Mouse (Mus musculus) intestine, embryonic 14.5 days (tissue): Measurements from ENCODE around the gene Dok4. TPM values are rescaled to one million over a fixed set of nuclear protein-coding genes. Genes with fewer than 3 reads are reported as not detected.

Source experiments
- ATAC-seq: fragments of 200-750 bp; cut with Nextera tagmentation; replicated peaks from 2 replicates; pipeline ENCODE4 v1.8.0; 2017; ENCODE audit warnings: low read depth, moderate number of reproducible peaks, moderate TSS enrichment, moderate library complexity; ENCODE audit not compliant: low FRiP score, low TSS enrichment
- DNase-seq: peaks from one replicate; pipeline ENCODE4 v3.0.0-alpha.2; 2018; ENCODE audit warnings: low spot score
- H3K27ac ChIP-seq: fragments of 300-500 bp; sonication (generic); 2 replicates; pipeline ENCODE4 v1.5.1; 2014; ENCODE audit warnings: low read depth, mild to moderate bottlenecking, control low read depth
- H3K27me3 ChIP-seq: fragments of 300-500 bp; sonication (generic); replicated peaks from 2 replicates; pipeline ENCODE4 v1.6.1; 2014; ENCODE audit warnings: low read length, control low read depth; ENCODE audit not compliant: control insufficient read depth, insufficient read depth
- H3K36me3 ChIP-seq: fragments of 300-500 bp; sonication (generic); 2 replicates; pipeline ENCODE4 v1.6.1; 2014; ENCODE audit warnings: low read length, control low read depth; ENCODE audit not compliant: control insufficient read depth, insufficient read depth
- H3K4me1 ChIP-seq: fragments of 300-500 bp; sonication (generic); replicated peaks from 2 replicates; pipeline ENCODE4 v1.6.1; 2014; ENCODE audit warnings: low read length, control low read depth, mixed read lengths; ENCODE audit not compliant: control insufficient read depth, insufficient read depth
- H3K4me2 ChIP-seq: fragments of 300-500 bp; sonication (generic); 2 replicates; pipeline ENCODE4 v1.6.1; 2014; ENCODE audit warnings: low read length
- H3K4me3 ChIP-seq: fragments of 300-500 bp; sonication (generic); 2 replicates; pipeline ENCODE4 v1.5.1; 2014; ENCODE audit warnings: low read depth, low read length, control low read depth, mixed read lengths
- H3K9ac ChIP-seq: fragments of 300-500 bp; sonication (generic); 2 replicates; pipeline ENCODE4 v1.6.1; 2014; ENCODE audit warnings: mild to moderate bottlenecking, low read length
- H3K9me3 ChIP-seq: fragments of 300-500 bp; sonication (generic); 2 replicates; pipeline ENCODE4 v1.6.1; 2016; ENCODE audit warnings: low read length, control low read depth; ENCODE audit not compliant: control insufficient read depth
- WGBS: fragments of 180-500 bp; shearing (Covaris S2); extraction: QIAGEN DNeasy Blood & Tissue Kit; methylation state at CpG from one replicate; pipeline ENCODE4 v1.1.7; 2014; 5-methylcytosine and 5-hydroxymethylcytosine counted together
- polyA plus RNA-seq: library from polyadenylated mRNA; unstranded; fragments of >200 nt; fragmentation: Nextera tagmentation; extraction: Ambion mirVana; gene quantifications from 2 replicates; pipeline ENCODE4 v1.2.1, GENCODE M21; 2014

The Dok4 gene
- polyA plus RNA-seq, 1 experiment from 2014 or later, result 27.7 TPM

DNA sequence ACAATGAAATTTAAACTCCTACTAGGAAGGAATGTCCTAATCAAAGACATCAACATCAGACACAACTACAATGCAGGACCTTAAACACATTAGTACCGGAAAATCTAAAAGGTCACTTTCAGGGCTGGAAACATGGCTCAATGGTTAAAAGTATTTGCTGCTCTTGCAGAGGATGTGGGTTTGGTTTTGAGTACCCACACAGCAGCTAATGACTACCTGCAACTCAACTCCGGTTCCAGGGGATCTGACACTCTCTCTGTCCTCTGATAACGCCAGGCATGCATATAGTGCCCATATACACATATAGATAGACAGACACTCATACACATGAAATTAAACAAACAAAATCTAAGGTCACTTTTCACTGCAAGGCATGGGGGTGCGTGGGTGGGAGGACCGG, 49.9 kb downstream of the Dok4 start:
- no peak overlapping the region for H3K4me2 ChIP-seq
- H3K27me3 ChIP-seq, result no peaks in the 10 kb centered on the region
- DNase-seq (no peak), ATAC-seq (no peak)
- H3K27ac ChIP-seq, result no peak overlapping the region
- 94% methylated on average over 5 of the region's 5 CpGs for WGBS
- H3K4me3 ChIP-seq, result no peak overlapping the region
- H3K36me3 ChIP-seq, result peaks cover 77% of the 10 kb centered on the region
- H3K9me3 ChIP-seq, result no peaks in the 10 kb centered on the region
- H3K4me1 ChIP-seq, result no peaks in the 10 kb centered on the region
- H3K9ac ChIP-seq, result no peak overlapping the region

DNA sequence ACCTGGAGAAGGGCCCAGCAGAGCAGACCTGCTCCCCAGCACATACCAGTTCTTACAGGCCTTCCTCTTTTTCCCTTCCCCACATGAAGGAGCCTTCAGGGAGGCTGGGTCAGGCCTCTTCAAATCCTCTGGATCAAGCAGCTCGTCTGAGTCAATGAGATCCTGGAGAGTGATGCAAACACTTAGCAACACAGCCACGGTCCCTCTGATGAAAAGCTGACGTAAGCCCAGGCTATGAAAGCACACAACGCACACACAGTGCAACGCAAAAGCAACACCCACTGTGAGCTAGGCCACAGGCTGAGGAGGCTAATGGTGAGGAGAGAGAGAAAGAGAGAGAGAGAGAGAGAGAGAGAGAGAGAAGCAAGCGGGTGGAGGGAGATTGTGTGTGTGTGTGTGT, 51.0 kb downstream of the Dok4 start:
- Histone ChIP-seq H3K27me3 (no peaks in the 10 kb centered on the region), H3K9ac (no peak overlapping the region), H3K4me3 (no peak overlapping the region), H3K27ac (no peak overlapping the region), H3K36me3 (peaks cover 77% of the 10 kb centered on the region), H3K4me2 (no peak overlapping the region), H3K9me3 (no peaks in the 10 kb centered on the region), H3K4me1 (no peaks in the 10 kb centered on the region)
- ATAC-seq (no peak), DNase-seq (no peak)
- 88% methylated on average over 6 of the region's 6 CpGs for whole genome bisulfite sequencing

DNA sequence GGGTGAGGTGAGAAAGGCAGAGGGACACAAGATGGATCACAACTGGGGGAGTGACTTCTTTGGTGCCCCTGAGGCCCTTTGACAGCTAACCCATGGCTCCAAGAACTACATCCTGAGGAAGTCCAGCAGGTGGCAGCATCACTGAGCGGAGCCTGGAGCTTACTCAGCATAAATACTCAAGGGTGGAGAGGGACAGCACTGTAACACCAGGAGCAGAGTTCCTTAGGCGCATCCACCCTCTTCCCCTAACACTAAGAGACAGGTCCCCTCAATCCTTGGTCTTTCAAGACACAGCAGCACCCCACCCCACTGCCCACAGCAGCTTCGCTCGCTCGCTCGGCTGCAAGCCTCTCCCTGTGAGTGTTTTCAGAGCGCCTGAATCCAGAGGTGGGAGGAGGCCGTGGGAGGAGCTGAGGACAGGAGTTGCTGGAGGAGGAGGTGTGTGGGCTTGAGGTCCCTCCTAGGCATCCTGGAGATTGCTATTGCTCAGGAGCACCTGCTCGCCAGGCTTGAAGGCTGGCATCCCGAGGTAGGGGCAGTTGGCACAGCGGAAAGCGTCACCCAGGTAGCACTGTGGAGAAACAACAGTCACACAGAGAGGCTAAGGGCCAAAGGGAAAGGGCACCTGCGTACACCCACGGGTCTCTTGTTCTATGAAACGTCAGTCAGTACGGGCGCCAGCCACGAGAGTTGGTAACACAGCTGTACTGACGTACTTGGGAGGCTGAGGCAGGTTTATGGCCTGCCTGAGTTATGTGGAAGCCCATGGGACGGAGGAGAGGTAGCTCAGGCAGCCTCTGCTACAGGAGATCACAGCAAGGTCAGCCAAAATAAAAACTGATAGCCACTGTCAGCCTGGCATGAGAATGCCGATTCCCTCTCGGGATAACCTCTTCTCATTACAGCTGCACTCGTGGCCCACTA, 53.2 kb downstream of the Dok4 start:
- Histone ChIP-seq H3K36me3 (peaks cover 64% of the 10 kb centered on the region), H3K27me3 (no peaks in the 10 kb centered on the region), H3K4me1 (no peaks in the 10 kb centered on the region), H3K9me3 (no peaks in the 10 kb centered on the region), H3K9ac (no peak overlapping the region), H3K27ac (no peak overlapping the region), H3K4me3 (no peak overlapping the region), H3K4me2 (no peak overlapping the region)
- peak; percentile 74 for DNase-seq
- peak; percentile 58 for ATAC-seq
- 78% methylated on average over 23 of the region's 23 CpGs for WGBS

DNA sequence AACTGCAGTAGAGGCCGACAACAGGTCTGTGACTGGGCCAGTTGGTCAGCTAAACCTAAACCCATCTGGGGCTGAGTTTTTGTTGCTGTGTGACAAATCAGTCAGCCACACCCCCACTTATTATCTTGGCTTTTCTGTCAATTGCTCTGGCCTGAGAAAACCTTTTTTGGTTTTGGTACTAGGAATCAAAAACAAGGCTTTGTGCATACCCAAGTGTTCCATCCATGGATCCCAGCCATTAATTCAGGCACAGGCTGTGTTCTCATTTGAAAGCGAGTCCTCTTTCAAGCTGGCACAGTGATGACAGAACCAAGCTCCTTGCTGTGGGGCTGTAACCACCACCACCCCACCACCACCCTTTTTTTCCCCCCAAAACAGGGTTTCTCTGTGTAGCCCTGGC, 54.7 kb downstream of the Dok4 start:
- 94% methylated on average over 2 of the region's 2 CpGs for WGBS

DNA sequence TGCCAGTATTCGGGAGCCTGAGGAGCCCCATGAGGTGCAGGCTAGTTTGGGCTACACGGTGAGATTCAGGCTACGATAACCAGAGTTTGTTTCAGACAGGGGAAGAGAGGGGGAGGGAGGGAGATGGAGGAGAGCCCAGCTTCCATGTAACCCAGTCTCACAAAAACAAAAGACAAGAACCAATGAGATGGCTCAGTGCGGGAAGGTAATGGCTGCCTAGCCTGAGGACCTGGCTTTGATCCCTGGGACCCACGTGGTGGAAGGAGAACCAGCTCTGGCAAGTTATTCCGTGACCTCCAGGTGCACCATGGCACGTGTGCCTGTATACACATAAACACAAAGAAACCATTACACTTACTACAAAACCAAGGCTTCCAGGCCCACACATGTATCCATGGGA, 55.6 kb downstream of the Dok4 start:
- H3K9ac ChIP-seq, result no peak overlapping the region
- no peaks in the 10 kb centered on the region for H3K9me3 ChIP-seq
- H3K36me3 ChIP-seq, result peaks cover 43% of the 10 kb centered on the region
- no peak overlapping the region for H3K4me2 ChIP-seq
- H3K27me3 ChIP-seq, result no peaks in the 10 kb centered on the region
- ATAC-seq, result no peak
- no peak for DNase-seq
- WGBS, result 80% methylated on average over 7 of the region's 7 CpGs
- no peak overlapping the region for H3K4me3 ChIP-seq
- H3K4me1 ChIP-seq, result no peaks in the 10 kb centered on the region
- no peak overlapping the region for H3K27ac ChIP-seq

More for the DNA sequence above, 54.7 kb downstream of the Dok4 start:
- no peak overlapping the region for H3K4me2 ChIP-seq
- ATAC-seq, result no peak
- no peaks in the 10 kb centered on the region for H3K27me3 ChIP-seq
- H3K9ac ChIP-seq, result no peak overlapping the region
- H3K4me3 ChIP-seq, result no peak overlapping the region
- no peaks in the 10 kb centered on the region for H3K9me3 ChIP-seq
- no peak overlapping the region for H3K27ac ChIP-seq
- H3K4me1 ChIP-seq, result no peaks in the 10 kb centered on the region
- no peak for DNase-seq
- peaks cover 52% of the 10 kb centered on the region for H3K36me3 ChIP-seq

DNA sequence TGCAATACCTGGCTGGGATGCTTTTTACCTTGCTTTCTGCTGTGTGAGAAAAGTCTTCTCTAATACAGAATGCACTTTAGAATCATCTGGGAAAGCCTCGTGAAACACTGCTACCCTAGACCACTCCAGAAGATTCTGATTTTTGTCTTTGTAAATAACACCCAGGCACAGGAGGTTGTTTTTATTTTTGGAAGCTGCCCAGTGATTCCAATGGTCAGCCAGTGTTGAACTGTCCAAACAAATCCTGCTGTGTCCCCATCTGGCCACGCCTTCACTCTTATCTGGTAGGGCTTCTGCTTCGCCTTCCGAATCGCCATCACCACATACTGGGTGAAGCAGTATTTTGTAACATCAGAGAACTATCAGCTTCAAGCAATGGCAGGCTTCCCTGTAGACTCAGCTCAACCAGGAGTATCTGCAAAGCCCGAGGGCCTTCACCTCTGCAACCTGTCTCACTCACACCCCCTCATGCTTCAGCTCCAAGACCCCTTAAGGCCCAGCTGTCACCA, 56.4 kb downstream of the Dok4 start:
- Histone ChIP-seq H3K4me1 (no peaks in the 10 kb centered on the region), H3K27ac (no peak overlapping the region), H3K9me3 (no peaks in the 10 kb centered on the region), H3K36me3 (peaks cover 36% of the 10 kb centered on the region), H3K9ac (no peak overlapping the region), H3K27me3 (no peaks in the 10 kb centered on the region), H3K4me2 (no peak overlapping the region), H3K4me3 (no peak overlapping the region)
- ATAC-seq (no peak), DNase-seq (no peak)
- WGBS, result 76% methylated on average over 6 of the region's 6 CpGs

DNA sequence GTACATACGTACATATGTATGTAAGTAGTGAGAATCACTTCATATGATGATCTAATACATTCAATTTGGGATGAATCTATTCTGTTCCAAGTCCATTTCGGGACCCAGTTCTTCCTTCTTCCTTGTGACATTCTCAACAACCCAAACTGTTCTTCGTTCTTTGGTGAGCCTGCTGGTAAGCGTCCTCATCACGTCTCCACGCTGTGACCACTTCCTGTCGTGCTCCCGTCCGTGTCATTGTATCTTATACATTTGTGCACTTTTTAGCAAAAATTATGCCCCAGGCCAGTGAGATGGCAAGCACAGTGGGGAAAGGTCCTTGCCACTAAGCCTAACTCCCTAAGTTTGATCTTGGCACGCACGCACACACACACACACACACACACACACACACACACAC, 58.2 kb downstream of the Dok4 start:
- Histone ChIP-seq H3K4me2 (no peak overlapping the region), H3K36me3 (peaks cover 19% of the 10 kb centered on the region), H3K4me1 (no peaks in the 10 kb centered on the region), H3K27me3 (no peaks in the 10 kb centered on the region), H3K27ac (no peak overlapping the region), H3K9ac (no peak overlapping the region), H3K9me3 (no peaks in the 10 kb centered on the region), H3K4me3 (no peak overlapping the region)
- 89% methylated on average over 11 of the region's 11 CpGs for WGBS
- DNase-seq, result no peak
- no peak for ATAC-seq

DNA sequence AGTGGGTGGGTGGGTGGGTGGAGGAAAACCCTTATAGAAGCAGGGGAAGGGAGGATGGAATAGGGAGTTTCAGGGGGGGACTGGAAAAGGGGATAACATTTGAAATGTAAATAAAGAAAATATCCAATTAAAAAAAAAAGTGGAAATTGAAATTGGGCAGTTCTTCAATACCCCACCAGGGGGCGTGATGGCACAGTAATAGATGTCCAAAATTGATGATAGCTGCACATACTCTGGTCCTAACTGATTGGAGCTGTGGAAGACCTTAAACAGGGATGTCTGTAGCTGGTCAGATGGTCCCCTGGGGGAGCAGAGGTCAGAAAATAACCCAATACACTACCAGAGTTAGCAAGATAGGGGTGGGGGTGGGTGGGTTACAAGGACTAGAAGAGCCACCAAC, 61.6 kb downstream of the Dok4 start:
- no peak for DNase-seq
- 7% methylated on average over 1 of the region's 1 CpGs for WGBS
- Histone ChIP-seq H3K4me1 (no peaks in the 10 kb centered on the region), H3K27me3 (no peaks in the 10 kb centered on the region), H3K36me3 (no peaks in the 10 kb centered on the region), H3K4me3 (no peak overlapping the region), H3K9me3 (no peaks in the 10 kb centered on the region), H3K27ac (no peak overlapping the region), H3K4me2 (no peak overlapping the region), H3K9ac (no peak overlapping the region)
- no peak for ATAC-seq
